Mouse (Mus musculus): Measurements from ENCODE around the gene Sqor.

Sqor gene

GRCm38 (mm10) chr2:122783730-122784129 lies 18.7 kb downstream of the Sqor start:
- DNase-seq (ENCODE audit: low read depth, low spot score): no peak

GRCm38 (mm10) chr2:122784701-122785100 lies 19.7 kb downstream of the Sqor start:
- no peak for DNase-seq (ENCODE audit: low read depth, low spot score)

- DNase-seq (ENCODE audit: low read depth, low spot score): no peak
These were observed 21.1 kb downstream of the Sqor start for GRCm38 (mm10) chr2:122786167-122786566.

- DNase-seq (ENCODE audit: low read depth, low spot score): no peak
These were observed 24.3 kb downstream of the Sqor start for GRCm38 (mm10) chr2:122789311-122789710.

DNA sequence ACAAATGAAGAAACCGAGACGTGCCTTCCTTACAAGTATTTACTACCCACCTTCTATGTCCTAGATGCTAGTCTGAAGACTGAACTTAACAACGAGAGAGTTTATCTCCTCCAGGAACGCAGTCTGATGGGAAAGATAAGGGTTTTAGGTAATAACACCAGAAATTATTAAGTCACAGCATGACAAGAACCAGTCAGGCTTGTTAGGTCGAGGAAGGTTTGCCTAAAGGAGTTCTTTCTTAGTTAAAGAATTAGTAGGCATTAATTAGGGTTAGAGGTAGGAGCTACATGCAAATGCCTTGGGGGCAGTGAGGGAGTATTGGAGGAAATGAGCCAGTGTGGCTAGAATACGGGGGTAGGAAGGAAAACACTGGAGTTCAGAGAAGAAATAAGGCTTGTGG lies 24.7 kb downstream of the Sqor start:
- DNase-seq (ENCODE audit: low read depth, low spot score): no peak

- DNase-seq (ENCODE audit: low read depth, low spot score): no peak
These were observed 39.4 kb downstream of the Sqor start for GRCm38 (mm10) chr2:122804392-122804791.

DNA sequence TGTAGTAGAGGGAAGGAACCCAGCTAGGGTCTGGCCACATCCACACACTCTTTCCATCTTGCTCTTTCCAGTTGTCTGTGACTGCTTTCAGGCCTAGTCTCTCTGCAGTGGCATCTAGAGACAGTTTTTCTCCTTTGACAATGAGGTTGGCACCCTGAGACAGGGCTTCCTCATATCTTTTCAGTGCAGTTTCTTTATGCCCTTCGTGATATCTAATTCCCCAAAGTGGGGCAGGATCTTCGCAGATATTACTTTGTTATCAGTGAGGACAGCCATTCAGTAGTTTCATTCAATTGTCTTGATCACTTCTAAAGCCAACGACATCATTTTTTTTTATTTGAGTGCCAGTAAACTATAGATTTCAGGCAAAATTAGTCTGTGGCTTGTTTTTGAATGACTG lies 41.0 kb downstream of the Sqor start:
- DNase-seq (ENCODE audit: low read depth, low spot score): no peak

- DNase-seq (ENCODE audit: low read depth, low spot score): peak; percentile 10
These were observed 44.0 kb downstream of the Sqor start for GRCm38 (mm10) chr2:122809027-122809426.

DNA sequence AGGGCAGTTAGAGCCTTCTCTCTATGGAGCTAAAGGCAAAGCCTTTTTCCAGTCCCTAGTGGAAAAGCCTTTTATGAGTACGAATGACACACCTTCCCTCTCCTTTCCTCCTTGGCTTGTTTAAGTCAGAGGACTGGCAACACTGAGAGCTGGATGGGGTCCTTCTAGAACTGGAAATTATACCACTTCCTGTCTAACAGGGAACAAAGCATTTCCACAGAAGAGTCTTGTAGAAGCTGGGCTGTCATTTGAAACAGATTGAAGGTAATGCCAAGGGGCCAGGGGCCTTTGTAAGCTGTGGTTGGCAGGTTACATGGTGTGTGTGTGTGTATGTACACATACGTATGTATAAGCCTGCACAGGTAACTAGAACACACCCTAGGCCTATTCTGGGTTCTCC lies 51.9 kb downstream of the Sqor start:
- DNase-seq (ENCODE audit: low read depth, low spot score): no peak

- DNase-seq (ENCODE audit: low read depth, low spot score): no peak
These were observed 56.2 kb downstream of the Sqor start for GRCm38 (mm10) chr2:122821246-122821645.

- peak; percentile 75 for DNase-seq (ENCODE audit: low read depth, low spot score)
These were observed 60.6 kb downstream of the Sqor start for GRCm38 (mm10) chr2:122825406-122826236.

- DNase-seq (ENCODE audit: low read depth, low spot score): peak; percentile 24
These were observed 61.3 kb downstream of the Sqor start for GRCm38 (mm10) chr2:122826302-122826701.

GRCm38 (mm10) chr2:122854636-122855035 lies 89.6 kb downstream of the Sqor start:
- DNase-seq (ENCODE audit: low read depth, low spot score): peak; percentile 12

DNA sequence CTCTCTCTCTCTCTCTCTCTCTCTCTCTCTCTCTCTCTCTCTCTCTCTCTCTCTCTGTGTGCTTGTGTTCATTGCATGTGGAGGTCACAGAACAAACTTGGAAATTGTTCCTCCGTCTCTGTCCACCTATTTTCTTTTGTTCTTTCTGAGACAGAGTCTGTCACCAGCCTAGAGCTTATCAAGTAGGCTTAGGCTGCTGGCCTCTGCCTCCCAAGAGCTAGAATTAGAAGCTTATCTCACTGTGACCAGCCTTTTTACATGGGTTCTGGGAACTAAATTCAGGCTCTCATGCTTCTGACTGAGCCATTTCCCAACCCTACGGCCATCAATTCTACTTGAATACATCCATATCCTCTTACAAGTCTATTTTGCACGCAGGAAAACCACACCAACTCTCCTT lies 90.3 kb downstream of the Sqor start:
- no peak for DNase-seq (ENCODE audit: low read depth, low spot score)
